Mouse (Mus musculus) kidney, postnatal 4 days (tissue): ENCODE results near the gene Itga2.
A peak's percentile ranks its signal among the peaks of the same experiment; 100 is the strongest.

ENCODE experiments used
- DNase-seq, 2 experiments: peaks; one replicate each; pipeline ENCODE4 v3.0.0; 2021; ENCODE audit warnings: mixed read lengths in 2 of 2

Gene Itga2

DNA sequence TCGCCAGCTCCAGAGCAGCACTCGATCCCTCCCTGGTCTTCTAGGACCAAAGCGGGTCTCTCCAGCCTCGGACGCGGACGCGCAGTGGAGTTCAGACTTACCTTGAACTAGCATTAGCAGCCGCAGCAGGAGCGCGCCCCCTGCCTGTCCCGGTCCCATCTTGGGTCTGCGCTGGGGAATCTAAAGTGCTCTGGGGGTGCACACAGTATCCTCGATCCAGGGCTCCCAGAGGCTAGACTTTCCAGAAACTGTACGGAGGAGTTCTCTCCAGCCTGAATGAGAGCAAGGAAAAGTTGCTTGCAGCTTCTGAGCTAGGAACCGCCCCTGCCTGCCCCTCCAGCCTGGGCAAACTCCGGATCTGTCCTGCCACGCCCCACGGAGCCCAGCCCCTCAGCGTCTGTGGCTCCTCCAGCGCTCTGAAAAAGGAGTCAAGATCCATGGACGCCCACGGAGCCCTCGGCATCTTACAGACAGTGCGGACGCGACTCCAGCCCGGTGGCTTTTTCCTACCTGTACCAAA lies at the start of gene Itga2:
Itga2 (minus strand) TSS at position 326 of the 520 bp plus-strand sequence.
- DNase-seq: peak; percentile 79 to 85

GRCm38 (mm10) chr13:114980831-114981419 lies 49.0 kb upstream of the Itga2 start:
- DNase-seq: peak in 1 of 2 experiments; percentile 8

- no peak for DNase-seq
Measured at GRCm38 (mm10) chr13:114974484-114975042, 42.7 kb upstream of the Itga2 start.

DNA sequence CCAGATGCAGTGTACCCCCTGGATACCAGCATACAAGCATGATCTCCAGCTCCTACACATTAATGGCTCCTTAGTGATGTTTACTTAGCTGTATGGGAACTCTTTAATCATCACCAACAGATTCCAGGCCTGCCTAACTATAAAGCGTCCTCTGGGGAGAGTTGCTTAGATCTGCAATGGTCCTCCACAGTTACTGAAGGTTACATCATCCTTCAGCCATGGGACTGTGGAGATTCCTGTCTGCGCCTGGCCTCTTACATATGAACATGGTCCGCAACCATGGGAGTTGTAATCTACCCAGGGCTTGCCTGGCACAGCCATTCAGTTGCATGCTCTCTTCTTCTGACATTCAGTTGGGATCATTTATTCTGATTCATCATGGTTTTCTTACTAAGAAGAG lies 40.0 kb upstream of the Itga2 start:
- DNase-seq: no peak

DNA sequence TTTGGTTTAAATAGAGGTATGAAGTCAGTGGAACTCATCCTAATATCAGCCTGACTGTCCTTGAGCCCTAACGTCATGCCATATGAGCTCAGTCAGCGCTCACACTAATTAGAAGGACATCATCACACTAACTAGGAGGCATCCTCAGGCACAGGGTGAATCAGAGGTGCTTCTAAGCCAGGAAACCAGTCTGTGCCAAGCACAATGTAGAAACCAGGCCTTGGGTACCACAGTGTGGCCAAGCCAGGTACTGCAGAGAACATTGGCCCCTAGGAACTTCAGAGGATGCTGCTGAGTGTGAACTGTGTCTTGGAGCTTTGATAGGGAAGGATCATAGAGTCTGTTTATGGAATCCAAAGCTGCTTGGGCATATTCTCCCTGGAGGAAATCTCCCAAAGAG lies 32.3 kb upstream of the Itga2 start:
- peak; percentile 83 to 85 for DNase-seq

- DNase-seq: no peak
Measured at GRCm38 (mm10) chr13:114954516-114954915, 22.6 kb upstream of the Itga2 start.

- no peak for DNase-seq
Measured at GRCm38 (mm10) chr13:114933541-114933940, 1.6 kb upstream of the Itga2 start.

DNA sequence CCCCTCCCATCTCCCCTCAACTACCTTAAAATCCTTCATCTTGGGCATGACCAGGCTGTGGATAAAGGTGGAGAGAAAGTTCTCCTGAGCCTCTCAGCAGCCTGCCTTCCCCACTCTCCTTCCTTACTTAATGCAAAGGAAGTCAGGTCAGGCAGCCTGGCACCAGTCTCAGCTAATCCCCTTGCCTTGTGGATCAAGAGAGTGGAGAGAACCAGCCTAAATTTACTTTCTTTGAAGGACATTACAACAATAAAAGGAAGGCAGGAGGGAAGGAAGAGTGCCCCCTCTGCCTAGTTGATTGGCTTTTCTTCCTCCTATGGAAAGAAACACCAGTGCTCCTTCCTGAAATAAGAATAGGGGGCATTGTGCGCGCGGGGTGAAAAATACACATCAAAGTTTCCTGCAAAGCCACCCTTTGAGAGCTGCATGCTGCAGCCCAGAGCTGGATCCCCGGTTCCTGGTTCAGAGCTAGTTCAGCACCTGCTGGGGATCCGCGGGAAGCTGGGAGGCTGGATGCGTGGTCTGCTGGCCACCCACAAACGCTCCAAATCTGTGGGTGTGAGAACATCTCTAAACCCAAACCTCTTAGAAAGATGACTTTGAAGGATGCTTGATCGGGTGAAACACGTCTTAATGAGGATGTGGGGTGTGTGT lies 777 bp downstream of the Itga2 start:
- peak; percentile 32 to 52 for DNase-seq

GRCm38 (mm10) chr13:114924785-114925184 lies 7.1 kb downstream of the Itga2 start:
- no peak for DNase-seq

DNA sequence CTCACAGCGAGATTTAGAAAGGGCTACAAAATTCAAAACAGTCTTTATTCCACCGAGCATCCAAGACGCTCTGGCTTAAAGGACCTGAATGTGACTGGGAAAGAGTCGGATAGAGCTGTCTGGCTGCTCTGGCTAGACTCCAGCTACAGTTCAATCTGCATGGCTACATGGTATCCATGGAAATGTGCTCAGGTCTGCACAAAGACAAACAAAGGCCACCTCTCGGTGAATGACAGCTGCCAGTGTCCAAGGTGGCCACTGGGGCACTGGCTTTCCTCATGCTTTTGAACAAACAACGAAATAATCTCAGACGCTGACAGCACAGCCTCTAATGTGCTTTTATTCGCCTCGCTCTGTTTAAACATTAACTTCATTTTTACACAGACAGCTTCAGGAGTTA lies 8.6 kb downstream of the Itga2 start:
- DNase-seq: peak; percentile 19 to 33

- DNase-seq: no peak
Measured at GRCm38 (mm10) chr13:114915767-114916166, 16.1 kb downstream of the Itga2 start.

- no peak for DNase-seq
Measured at GRCm38 (mm10) chr13:114914963-114915362, 16.9 kb downstream of the Itga2 start.

- no peak for DNase-seq
Measured at GRCm38 (mm10) chr13:114914559-114914958, 17.3 kb downstream of the Itga2 start.

DNA sequence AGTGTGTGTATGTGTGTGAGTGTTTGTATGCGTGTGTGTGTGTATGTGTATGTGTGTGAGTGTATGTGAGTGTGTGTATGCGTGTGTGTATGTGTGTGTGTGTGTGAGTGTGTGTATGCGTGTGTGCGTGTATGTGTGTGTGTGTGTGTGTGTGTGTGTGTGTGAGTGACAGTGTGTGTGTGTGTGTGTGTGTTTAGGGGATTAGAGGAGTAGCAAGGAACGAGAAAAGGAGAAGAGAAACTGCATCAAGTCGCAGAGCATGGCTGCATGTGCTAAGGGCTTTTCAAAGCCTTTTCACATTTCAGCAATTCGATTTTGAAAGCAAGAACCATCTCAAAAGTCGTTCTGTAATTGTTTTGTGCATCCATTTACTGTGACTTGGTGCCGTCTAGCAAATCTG lies 21.3 kb downstream of the Itga2 start:
- no peak for DNase-seq

- no peak for DNase-seq
Measured at GRCm38 (mm10) chr13:114909514-114909913, 22.4 kb downstream of the Itga2 start.

DNA sequence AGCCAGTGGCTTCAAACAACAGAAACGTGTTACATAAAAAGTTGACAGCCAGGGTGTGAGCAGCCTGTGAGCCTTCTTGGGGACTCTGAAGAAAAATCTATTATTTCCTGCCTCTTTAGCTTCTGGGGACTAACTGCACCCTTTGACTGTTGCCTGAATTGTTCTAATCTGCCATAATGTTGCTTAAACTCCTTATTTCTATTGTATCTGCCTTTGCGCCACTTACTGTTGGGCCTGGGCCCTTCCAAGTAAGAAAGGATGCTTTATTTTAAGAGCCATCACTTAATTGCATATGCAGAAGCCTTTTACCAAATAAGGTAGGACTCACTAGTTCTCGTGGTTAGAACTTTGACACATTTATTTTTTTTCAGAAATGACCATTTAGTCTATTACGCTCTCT lies 24.0 kb downstream of the Itga2 start:
- no peak for DNase-seq

GRCm38 (mm10) chr13:114896751-114897386 lies 35.0 kb downstream of the Itga2 start:
- peak; percentile 39 to 59 for DNase-seq

DNA sequence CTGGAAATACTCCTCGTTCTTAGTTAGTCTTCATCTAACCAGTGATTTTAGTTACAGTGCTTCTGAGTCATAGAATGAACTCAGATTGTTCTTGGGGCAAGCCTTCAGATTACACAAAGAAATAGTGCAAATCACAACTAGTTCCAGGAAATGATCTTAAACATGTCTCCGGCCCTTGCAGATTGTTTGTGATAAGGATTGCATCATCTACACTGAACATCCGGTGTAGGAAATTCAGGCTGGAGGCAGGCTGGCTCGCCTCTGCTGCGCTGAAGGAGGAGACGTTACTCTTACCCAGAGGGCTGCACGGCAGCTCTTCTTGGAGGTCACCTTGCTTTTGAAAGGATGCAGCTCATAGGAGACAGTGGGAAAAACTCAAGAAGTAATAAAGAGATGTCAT lies 36.0 kb downstream of the Itga2 start:
- DNase-seq: peak; percentile 25 to 52

- no peak for DNase-seq
Measured at GRCm38 (mm10) chr13:114894718-114895117, 37.2 kb downstream of the Itga2 start.

DNA sequence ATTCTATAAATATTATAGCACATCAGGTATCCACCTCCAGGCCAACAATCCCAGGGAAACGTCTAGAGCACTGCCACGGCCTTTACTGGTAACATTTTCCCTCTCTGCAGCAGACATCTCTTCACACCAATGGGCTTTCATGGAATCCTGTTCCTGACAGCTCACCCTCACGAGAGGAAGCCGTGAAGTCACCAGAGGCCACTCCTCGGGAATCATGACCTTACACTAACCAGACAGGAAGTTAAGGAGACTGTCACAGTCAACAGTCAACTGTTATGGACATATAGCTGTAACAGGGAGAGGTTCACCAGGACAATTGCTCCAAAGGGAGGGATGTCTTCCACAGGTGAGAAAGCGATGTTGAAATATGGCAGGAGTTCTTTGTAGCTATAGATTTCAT lies 40.2 kb downstream of the Itga2 start:
- no peak for DNase-seq

GRCm38 (mm10) chr13:114887695-114888094 lies 44.2 kb downstream of the Itga2 start:
- DNase-seq: no peak

GRCm38 (mm10) chr13:114887293-114887692 lies 44.6 kb downstream of the Itga2 start:
- no peak for DNase-seq

- peak; percentile 6 to 16 for DNase-seq
Measured at GRCm38 (mm10) chr13:114885171-114885570, 46.7 kb downstream of the Itga2 start.

DNA sequence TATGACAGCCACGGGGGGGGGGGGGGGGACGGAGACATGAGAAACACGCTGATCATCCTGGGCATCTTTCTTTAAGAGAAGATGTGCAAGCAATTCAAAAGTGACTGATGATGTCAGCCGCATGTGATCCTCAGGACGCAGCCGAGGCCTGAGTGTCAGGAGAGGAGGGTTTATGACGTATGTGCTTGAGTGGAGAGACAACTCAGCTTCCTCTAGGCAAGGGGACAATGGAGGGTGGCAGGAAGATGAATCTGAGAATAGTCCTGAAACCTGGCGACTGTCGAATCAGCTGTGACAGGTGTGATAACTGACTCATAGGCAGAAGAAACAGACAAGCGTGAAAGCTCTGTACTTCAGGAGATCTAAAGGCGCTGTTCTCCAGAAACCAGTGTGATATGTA lies 53.2 kb downstream of the Itga2 start:
- DNase-seq: no peak
